Mouse (Mus musculus): Measurements from ENCODE around the gene Txndc16. TPM values are rescaled to one million over a fixed set of nuclear protein-coding genes. Genes with fewer than 3 reads are reported as not detected.

The Txndc16 gene
- polyA plus RNA-seq, 2 experiments = 0.76 to 1.5 TPM

DNA sequence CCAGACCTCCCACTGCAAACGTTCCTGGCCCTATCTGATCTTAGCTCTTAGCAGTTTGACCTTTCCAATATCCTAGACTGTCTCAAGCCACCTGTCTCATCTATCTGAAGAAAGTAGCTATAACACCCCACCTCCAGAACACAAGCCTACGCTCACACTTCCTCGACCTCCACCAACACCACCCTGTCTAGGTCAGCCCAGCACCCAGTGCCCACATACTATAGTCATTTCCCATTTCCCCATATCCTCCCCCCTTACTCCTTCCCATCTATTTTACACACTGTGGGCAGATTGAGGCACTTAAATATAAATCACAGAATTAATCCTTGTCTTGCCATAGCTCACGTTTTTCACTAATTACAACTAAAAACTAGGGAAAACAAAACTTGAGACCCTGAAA is 38.5 kb downstream of the Txndc16 start:
- WGBS (ENCODE audit: insufficient replicate concordance) = 53% methylated on average over 4 of the region's 4 CpGs
- TF ChIP-seq CTCF (IDR thresholded peaks at IDR 0.05; ENCODE audit: low read depth) (no peak), EP300 (IDR thresholded peaks at IDR 0.05; ENCODE audit: low read depth) (no peak)
- Histone ChIP-seq H3K27ac (no peak overlapping the region), H3K9me3 (ENCODE audit: control insufficient read depth, low read length) (no peaks in the 10 kb centered on the region), H3K36me3 (replicated peaks; ENCODE audit: control insufficient read depth, insufficient read depth, low read depth) (no peaks in the 10 kb centered on the region), H3K4me2 (ENCODE audit: low read depth) (no peak overlapping the region), H3K27me3 (ENCODE audit: control insufficient read depth, insufficient read depth, low read length) (no peaks in the 10 kb centered on the region), H3K9ac (replicated peaks) (no peak overlapping the region), H3K4me3 (ENCODE audit: insufficient read depth in 1 of 2, low read depth in 2 of 2, low read length in 2 of 2) (no peak overlapping the region), H3K4me1 (replicated peaks; ENCODE audit: control insufficient read depth in 2 of 2, insufficient read depth in 2 of 2, low read length in 1 of 2) (no peaks in the 10 kb centered on the region)
- DNase-seq (ENCODE audit: low read depth in 3 of 3, low spot score in 3 of 3) (no peak), ATAC-seq (ENCODE audit: insufficient read depth) (no peak)

- Histone ChIP-seq H3K4me2 (ENCODE audit: low read depth) (no peak overlapping the region), H3K4me3 (ENCODE audit: insufficient read depth in 1 of 2, low read depth in 2 of 2, low read length in 2 of 2) (no peak overlapping the region), H3K9me3 (ENCODE audit: control insufficient read depth, low read length) (no peaks in the 10 kb centered on the region), H3K4me1 (replicated peaks; ENCODE audit: control insufficient read depth in 2 of 2, insufficient read depth in 2 of 2, low read length in 1 of 2) (no peaks in the 10 kb centered on the region), H3K27ac (no peak overlapping the region), H3K9ac (replicated peaks) (no peak overlapping the region), H3K36me3 (replicated peaks; ENCODE audit: control insufficient read depth, insufficient read depth, low read depth) (no peaks in the 10 kb centered on the region), H3K27me3 (ENCODE audit: control insufficient read depth, insufficient read depth, low read length) (no peaks in the 10 kb centered on the region)
- TF ChIP-seq CTCF (IDR thresholded peaks at IDR 0.05; ENCODE audit: low read depth) (no peak), EP300 (IDR thresholded peaks at IDR 0.05; ENCODE audit: low read depth) (no peak)
- WGBS (ENCODE audit: insufficient replicate concordance) = 51% methylated on average over 2 of the region's 2 CpGs
- ATAC-seq (ENCODE audit: insufficient read depth) (no peak), DNase-seq (ENCODE audit: low read depth in 3 of 3, low spot score in 3 of 3) (no peak)
These were observed 40.5 kb downstream of the Txndc16 start for GRCm38 (mm10) chr14:45179606-45180005.

DNA sequence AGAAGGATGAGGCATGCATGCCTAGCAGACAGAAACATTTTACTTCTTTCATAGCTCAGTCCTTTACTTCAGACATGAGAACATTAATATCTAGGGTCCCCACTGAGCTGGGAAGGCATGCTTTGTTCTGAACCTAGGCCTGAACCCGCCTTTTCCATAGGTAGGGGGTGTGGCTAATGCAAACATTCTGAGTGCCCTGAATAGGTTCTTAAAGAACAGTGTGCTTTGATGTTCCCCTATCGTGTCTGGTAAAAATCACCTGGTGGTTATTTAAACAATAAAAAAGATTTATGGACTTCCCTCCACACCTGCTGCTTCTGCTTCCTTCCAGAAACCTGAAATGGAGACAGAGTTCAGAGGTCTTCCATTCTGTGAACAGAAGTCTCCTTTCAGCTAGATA is 40.9 kb downstream of the Txndc16 start:
- WGBS (ENCODE audit: insufficient replicate concordance) = 47% methylated on average over 2 of the region's 2 CpGs
- no peak overlapping the region for H3K9ac ChIP-seq (replicated peaks)
- ATAC-seq (ENCODE audit: insufficient read depth) = no peak
- no peak overlapping the region for H3K4me2 ChIP-seq (ENCODE audit: low read depth)
- H3K27me3 ChIP-seq (ENCODE audit: control insufficient read depth, insufficient read depth, low read length) = no peaks in the 10 kb centered on the region
- TF ChIP-seq CTCF (IDR thresholded peaks at IDR 0.05; ENCODE audit: low read depth) = no peak
- no peak for TF ChIP-seq EP300 (IDR thresholded peaks at IDR 0.05; ENCODE audit: low read depth)
- no peak overlapping the region for H3K4me3 ChIP-seq (ENCODE audit: insufficient read depth in 1 of 2, low read depth in 2 of 2, low read length in 2 of 2)
- H3K27ac ChIP-seq = no peak overlapping the region
- H3K36me3 ChIP-seq (replicated peaks; ENCODE audit: control insufficient read depth, insufficient read depth, low read depth) = no peaks in the 10 kb centered on the region
- no peaks in the 10 kb centered on the region for H3K9me3 ChIP-seq (ENCODE audit: control insufficient read depth, low read length)
- no peak for DNase-seq (ENCODE audit: low read depth in 3 of 3, low spot score in 3 of 3)
- no peaks in the 10 kb centered on the region for H3K4me1 ChIP-seq (replicated peaks; ENCODE audit: control insufficient read depth in 2 of 2, insufficient read depth in 2 of 2, low read length in 1 of 2)

- 75% methylated on average over 14 of the region's 14 CpGs for WGBS (ENCODE audit: insufficient replicate concordance)
- Histone ChIP-seq H3K27me3 (ENCODE audit: control insufficient read depth, insufficient read depth, low read length) (no peaks in the 10 kb centered on the region), H3K27ac (no peak overlapping the region), H3K36me3 (replicated peaks; ENCODE audit: control insufficient read depth, insufficient read depth, low read depth) (no peaks in the 10 kb centered on the region), H3K9ac (replicated peaks) (no peak overlapping the region), H3K4me1 (replicated peaks; ENCODE audit: control insufficient read depth in 2 of 2, insufficient read depth in 2 of 2, low read length in 1 of 2) (no peaks in the 10 kb centered on the region), H3K4me3 (ENCODE audit: insufficient read depth in 1 of 2, low read depth in 2 of 2, low read length in 2 of 2) (no peak overlapping the region), H3K4me2 (ENCODE audit: low read depth) (no peak overlapping the region), H3K9me3 (ENCODE audit: control insufficient read depth, low read length) (no peaks in the 10 kb centered on the region)
- ATAC-seq (ENCODE audit: insufficient read depth) = no peak
- no peak for DNase-seq (ENCODE audit: low read depth in 3 of 3, low spot score in 3 of 3)
- TF ChIP-seq EP300 (IDR thresholded peaks at IDR 0.05; ENCODE audit: low read depth) (no peak), CTCF (IDR thresholded peaks at IDR 0.05; ENCODE audit: low read depth) (no peak)
These were observed 45.0 kb downstream of the Txndc16 start for GRCm38 (mm10) chr14:45175012-45175740.

- WGBS (ENCODE audit: insufficient replicate concordance) = 75% methylated on average over 5 of the region's 5 CpGs
These were observed 47.9 kb downstream of the Txndc16 start for GRCm38 (mm10) chr14:45172260-45172659.

More at GRCm38 (mm10) chr14:45172260-45172659, 47.9 kb downstream of the Txndc16 start:
- ATAC-seq (ENCODE audit: insufficient read depth) = no peak
- TF ChIP-seq EP300 (IDR thresholded peaks at IDR 0.05; ENCODE audit: low read depth) (no peak), CTCF (IDR thresholded peaks at IDR 0.05; ENCODE audit: low read depth) (no peak)
- no peak for DNase-seq (ENCODE audit: low read depth in 3 of 3, low spot score in 3 of 3)
- no peak overlapping the region for H3K9ac ChIP-seq (replicated peaks)
- no peaks in the 10 kb centered on the region for H3K27me3 ChIP-seq (ENCODE audit: control insufficient read depth, insufficient read depth, low read length)
- H3K27ac ChIP-seq = no peak overlapping the region
- no peak overlapping the region for H3K4me2 ChIP-seq (ENCODE audit: low read depth)
- H3K36me3 ChIP-seq (replicated peaks; ENCODE audit: control insufficient read depth, insufficient read depth, low read depth) = no peaks in the 10 kb centered on the region
- H3K4me1 ChIP-seq (replicated peaks; ENCODE audit: control insufficient read depth in 2 of 2, insufficient read depth in 2 of 2, low read length in 1 of 2) = no peaks in the 10 kb centered on the region
- no peaks in the 10 kb centered on the region for H3K9me3 ChIP-seq (ENCODE audit: control insufficient read depth, low read length)
- H3K4me3 ChIP-seq (ENCODE audit: insufficient read depth in 1 of 2, low read depth in 2 of 2, low read length in 2 of 2) = no peak overlapping the region
